Mouse (Mus musculus): ENCODE data around the gene Tmem44.
"Not testable (repeated sequence)": the region's sequence is repeated elsewhere in the genome, so short reads cannot be mapped to it uniquely, and the experiment has no call there.

The Tmem44 gene

DNA sequence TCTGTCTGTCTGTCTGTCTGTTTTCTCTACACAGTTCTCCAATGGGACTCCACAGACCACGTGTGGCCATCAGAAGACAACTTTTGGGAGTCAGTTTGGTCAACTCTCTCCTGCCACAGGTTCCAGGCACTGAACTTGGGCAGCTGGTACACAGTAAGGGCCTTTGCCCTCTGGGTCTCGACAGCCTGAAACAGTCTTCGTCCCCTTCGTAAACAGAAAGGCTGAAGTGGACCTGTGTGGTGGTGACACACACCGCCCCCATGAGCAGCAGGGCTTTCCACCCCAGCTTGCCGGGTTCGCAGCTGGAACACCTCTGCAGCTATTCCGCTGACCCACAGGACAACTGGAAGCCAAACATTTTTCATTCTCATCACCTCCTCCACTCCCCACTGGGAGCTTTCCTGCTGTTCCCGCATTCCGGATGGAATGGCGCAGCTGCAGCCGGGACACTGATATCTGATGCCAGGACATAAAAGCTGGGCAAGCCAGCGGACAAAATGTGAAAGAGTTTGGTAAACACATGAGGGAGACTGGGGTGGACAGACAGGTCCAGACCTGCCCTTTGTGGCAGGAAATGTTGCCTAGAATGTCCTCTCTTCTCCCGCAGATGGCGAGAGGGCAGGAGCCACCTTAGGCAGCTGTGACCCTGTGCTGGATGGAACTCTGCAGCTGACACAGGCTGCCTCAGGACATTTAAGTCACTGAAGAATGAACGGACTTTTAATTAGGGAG lies 51.4 kb downstream of the Tmem44 start:
- peak; percentile 39 to 54 for DNase-seq (ENCODE audit: low spot score in 2 of 2)

DNA sequence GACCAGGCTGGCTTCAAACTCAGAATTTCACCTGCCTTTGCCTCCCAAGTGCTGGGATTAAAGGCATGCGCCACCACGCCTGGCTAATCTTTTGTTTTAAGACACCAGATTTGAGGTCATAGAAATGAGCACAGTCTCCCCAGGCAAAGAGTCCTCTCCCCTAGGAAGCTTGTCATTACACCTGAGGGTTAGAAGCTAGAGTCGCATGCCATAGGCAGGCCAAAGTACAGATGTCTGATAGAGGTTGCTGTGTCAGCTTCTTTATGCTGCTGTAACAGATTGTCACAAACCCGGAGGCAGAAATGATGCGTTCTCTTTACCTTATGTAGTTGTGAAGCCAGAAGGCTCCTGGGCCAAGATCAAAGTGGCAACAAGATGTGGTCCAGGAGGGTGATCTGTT lies 53.3 kb downstream of the Tmem44 start:
- no peak for DNase-seq (ENCODE audit: low spot score in 2 of 2)

DNA sequence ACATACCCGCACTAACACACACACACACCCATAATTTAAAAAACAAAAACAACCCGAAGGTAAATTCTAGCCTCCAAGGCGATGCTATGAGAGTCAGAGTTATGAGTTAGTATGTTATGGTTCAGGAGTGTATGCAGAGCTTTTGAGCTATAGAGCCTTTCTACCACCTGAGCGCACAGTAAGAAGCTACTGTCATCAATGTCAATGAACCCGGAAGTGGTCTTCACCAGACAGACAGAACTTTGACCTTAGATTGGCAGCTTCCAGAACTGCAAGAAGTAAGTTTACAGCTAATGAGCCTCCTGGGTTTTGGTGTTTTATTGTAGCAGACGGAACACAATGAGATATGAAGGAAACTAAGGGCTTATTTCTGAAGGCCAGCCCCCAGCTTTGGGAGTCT lies 55.8 kb downstream of the Tmem44 start:
- no peak for DNase-seq (ENCODE audit: low spot score in 2 of 2)

DNA sequence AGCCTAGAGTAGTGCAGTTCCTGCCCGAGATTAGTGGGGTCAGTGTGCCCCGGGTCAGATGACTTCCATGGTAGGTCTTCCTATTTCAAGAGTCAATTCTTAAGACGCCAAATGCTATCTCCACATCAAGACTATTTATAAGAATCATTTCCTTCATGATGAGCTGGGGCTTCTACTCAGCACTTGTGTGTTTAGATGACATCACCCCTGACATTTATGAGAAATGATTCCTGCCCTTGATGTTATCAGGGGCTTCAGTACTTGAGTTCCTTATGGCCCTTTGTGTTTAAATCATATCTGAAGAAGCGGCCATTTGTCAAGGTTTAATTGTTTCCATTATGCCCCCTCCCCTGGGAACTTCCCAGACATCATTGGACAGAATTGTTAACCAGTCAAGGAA lies 58.9 kb downstream of the Tmem44 start:
- no peak for DNase-seq (ENCODE audit: low spot score in 2 of 2)

DNA sequence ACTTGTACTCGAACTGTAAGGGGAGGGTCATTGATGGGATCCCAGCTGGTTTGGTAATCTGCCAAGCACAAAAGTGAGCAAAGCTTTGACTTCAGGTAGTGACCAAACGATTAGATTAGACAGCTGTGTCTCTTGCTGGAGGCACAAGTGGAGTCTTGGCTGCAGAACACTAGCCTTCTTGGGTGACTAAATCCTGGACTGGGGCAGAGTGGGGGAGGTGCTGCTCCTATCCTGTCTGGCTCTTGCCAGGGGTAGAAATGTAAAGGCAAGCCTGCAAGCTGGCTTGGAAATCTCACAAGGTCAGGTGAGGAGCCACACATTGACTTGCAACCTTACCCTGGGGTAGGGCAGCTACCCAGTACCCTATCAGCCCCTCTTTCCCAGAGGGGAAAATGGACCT lies 59.9 kb downstream of the Tmem44 start:
- DNase-seq (ENCODE audit: low spot score in 2 of 2), result no peak

DNA sequence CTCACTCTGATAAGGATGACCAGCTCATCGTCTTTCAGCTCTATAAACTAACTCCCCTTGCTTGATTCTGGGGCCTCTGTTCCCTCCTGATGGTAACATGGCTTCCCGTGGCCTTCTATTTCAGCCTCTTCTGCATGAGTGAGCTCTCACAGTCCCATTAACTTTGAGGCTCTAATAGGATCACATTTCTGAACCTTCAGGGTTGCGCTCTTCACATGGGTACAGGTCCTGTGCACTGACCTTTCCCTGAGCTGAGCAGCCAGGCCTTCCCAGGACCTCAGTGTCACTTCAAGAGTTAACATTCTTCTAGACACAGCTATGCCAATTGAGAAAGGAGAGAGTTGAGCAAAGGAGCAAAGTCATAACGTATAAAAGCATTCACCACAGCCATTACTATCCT lies 60.3 kb downstream of the Tmem44 start:
- no peak for DNase-seq (ENCODE audit: low spot score in 2 of 2)

DNA sequence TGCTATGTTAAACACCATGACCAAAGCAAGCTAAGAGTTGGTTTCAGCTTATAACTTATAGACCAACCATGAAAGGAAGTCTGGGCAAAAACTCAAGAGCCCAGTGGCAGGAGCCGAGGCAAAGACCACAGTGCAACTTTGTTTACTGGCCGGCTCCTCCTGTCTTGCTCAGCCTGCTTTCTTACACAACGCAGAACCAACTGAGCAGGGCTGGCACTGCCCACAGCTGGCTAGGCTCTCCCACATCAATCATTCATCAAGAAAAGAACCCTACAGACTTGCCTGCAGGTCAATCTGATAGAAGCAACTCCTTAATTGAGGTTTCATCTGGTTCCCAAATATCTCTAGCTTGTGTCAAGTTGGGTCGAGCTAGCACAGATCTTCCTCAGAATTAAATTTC lies 61.0 kb downstream of the Tmem44 start:
- no peak for DNase-seq (ENCODE audit: low spot score in 2 of 2)

DNA sequence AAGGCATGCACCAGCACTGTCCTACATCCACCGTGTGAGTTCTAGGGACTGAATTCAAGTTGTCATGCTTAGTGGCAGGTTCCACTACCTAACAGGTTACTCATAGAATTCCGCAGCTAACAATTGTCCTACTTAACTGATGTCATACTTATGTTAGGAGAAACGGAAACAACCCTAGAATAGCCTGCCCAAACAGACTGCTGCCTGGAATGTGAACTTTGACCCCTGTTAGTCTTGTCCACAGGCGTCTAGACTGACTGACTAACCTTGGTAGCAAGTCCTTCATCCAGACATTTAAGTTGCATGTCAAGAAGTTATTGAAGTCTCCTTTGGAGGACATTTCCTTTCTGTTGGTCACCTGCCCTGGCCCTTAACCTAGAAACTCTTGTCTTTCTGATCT lies 64.1 kb downstream of the Tmem44 start:
- DNase-seq (ENCODE audit: low spot score in 2 of 2), result no peak

DNA sequence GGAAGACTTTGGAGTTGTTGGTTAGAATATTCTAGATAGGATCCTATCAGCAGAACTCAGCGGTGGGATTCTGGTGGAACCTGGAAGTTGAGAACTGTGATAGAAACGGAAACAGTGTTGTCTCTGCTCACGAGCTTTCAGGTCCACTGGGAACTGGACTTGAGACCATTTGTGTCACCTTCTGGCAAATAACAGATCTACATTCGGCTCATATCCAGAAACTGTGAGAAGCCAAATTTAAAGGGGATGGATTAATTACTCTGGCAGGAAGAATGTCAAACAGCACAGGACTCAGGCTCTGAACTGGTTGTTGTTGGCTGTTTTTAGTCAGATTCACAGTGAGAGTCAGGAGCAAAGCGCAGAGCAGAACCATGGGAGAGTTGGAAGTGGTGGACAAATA lies 72.9 kb downstream of the Tmem44 start:
- DNase-seq (ENCODE audit: low spot score in 2 of 2), result no peak

DNA sequence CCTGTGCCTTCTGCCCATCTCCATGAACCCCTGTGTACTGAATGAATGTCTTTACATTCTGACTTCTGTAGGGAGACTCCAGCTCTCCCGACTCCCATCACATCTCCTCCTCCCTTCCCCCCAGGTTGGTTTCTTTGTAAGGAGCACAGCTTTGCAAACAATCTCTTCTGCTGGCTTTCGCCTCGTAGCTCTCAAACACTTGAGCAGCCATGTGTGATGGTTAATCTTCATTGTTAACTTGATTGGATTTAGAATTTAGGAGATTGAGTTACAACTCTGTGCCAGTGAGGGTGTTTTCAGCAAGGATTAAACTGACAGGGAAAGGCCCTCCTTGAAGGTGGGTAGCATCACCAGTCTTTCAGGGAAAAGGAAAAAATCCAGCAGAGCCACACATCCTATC lies 73.6 kb downstream of the Tmem44 start:
- no peak for DNase-seq (ENCODE audit: low spot score in 2 of 2)

DNA sequence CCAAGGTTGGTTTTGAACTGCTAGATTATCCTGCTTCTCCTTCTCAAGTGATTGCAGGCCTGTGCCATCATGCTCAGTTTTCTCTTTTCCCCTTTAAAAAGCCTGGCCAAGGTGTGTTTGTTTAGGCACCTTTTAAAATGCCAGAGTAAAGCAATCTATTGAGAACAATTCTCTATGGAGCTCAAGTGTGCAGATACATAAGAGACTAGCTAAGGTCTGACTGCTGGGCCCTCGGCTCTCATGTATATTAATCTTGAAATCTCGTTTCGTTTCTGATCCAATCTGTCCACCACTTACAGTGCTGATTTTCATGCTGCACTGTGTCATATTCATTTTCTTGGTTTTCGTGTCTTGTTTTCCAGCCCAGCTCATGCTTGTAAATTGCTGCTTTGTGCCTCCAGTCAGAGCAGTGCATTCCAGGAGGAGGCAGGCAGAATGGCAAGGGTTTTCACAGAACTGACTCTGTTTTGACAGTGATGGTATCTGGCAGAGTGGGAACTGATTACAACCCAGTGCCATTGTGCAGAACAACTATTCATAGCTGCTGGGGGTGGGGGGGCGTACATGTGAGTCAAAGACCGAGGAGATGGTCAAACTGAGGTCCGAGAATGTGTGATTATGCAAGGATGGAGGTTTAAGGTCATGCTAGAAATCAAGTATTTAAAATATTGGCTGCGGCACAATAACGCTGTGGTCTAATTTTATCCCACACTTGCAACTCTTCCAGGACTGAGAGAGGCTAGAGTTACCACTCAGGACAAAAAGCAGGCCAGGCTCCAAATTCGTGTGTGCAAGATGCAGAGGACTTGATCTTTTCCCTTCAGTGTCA lies 74.8 kb downstream of the Tmem44 start:
- no peak for DNase-seq (ENCODE audit: low spot score in 2 of 2)

DNA sequence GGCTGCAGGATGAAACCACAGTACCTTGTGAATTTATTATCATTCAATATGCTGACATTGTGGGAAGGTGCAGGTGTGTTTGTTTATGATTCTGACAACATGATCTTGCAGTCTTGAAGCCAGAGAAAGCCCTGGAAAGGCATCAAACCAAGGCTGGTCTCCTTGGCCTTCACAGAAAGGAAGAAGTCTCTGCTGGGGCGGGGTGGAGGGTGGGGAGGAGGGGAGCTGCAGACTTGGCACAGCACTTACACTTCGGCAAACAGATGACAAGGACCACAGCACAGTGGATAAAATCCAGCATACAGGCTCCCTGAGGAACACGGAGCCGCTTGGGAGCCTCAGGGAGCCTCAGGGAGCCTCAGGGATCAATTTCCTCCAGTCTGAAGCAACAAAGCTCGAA lies 78.2 kb downstream of the Tmem44 start:
- DNase-seq (ENCODE audit: low spot score in 2 of 2), result no peak

DNA sequence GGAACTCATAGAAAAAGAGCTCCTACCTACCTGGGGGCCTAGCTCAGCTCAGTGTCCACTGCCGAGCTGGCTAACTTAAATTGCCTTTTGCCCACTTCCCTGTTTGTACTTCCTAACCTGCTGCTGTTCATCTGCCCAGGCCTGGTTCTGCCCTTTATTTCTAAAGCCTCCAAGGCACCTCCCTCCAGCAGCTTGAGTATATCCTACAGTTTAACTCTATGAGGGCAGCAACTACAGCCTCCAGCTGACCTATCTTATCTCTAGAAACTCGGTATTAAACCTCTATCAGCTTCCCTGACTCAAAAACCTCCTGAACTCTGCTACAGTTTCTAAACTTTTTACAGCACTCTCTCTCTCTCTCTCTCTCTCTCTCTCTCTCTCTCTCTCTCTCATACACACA lies 78.7 kb downstream of the Tmem44 start:
- DNase-seq (ENCODE audit: low spot score in 2 of 2), result no peak

DNA sequence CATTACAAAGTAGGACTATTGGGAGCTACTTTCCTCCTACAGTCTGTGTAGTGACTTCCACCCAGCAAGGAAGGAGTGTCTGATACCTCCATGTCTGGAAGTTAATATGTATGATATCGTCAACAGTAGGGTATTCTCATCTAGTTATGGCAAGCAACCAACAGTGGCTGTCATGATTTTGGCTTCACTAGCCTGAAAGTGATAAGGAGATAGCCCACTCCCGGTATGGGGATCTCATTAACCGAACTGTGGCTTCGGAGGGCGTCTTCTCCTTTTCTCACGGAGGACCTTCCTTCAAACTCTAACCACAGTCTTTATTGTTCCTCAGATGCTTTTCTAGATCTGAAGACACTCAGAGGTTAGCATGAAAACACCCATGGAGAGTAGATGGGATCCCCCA lies 81.7 kb downstream of the Tmem44 start:
- DNase-seq (ENCODE audit: low spot score in 2 of 2), result no peak

DNA sequence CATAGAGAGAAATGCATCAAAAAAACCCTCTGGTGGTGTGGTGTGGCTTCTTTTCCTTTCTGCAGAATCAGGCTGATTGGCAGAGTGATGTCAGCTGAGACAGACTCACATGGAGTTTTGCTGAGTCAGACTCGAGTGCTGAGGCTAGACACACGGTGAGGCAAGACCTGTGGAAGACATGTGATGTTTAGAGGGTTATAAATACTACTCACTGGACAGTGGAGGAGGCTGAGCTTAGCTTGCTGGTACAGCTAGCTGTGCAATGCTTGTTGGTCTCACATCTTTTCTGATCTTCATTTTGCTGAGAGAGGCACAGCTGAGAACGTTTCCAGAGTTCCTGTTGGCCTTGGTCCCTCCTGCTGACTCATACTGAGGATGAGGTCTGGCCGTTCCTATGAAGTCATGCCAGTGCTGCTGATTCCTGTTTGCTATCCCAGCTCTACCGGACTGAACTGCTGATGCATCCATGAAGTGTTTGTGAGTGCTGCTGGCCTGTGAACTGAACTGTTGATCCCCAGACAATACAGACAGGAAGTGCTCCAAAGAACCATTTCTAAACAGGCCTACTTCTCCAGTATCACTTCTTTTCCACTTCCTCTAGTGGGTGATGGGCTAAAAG lies 84.9 kb downstream of the Tmem44 start:
- no peak for DNase-seq (ENCODE audit: low spot score in 2 of 2)

DNA sequence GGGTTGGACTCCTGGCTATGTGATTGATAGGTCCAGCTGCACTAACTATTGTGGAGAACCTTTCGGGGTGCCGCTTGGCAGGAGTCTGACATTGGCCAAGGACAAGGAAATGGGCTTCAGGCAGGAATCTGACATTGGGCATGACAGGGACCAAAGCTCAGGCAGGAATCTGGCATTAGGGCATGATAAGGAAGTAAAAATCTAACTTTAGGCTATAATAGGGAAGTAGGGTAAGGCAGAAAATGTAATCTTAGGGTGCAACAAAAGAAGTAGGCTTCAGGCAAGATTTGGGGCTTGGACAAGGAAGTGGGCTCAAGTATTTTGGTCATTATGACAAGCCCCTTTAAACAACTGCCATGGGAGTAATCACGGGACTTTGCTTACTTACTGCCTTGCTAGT lies 85.9 kb downstream of the Tmem44 start:
- not testable (repeated sequence) for DNase-seq (ENCODE audit: low spot score in 2 of 2)

Data from urinary bladder, adult 18-20 months (tissue).